Mouse (Mus musculus): ENCODE results near the gene Ptgdr2. TPM values are rescaled to one million over a fixed set of nuclear protein-coding genes. Genes with fewer than 3 reads are reported as not detected.

Gene Ptgdr2
- total RNA-seq, 2 experiments from 2014 or later: not detected

GRCm38 (mm10) chr19:10974238-10974865 lies 37.4 kb downstream of the Ptgdr2 start, which contains the start of gene Ms4a10:
Ms4a10 (minus strand) TSS chr19:10974670.
- DNase-seq (ENCODE audit: low spot score): no peak

- DNase-seq (ENCODE audit: low spot score): no peak
These were observed 38.2 kb downstream of the Ptgdr2 start for GRCm38 (mm10) chr19:10975187-10975586.

DNA sequence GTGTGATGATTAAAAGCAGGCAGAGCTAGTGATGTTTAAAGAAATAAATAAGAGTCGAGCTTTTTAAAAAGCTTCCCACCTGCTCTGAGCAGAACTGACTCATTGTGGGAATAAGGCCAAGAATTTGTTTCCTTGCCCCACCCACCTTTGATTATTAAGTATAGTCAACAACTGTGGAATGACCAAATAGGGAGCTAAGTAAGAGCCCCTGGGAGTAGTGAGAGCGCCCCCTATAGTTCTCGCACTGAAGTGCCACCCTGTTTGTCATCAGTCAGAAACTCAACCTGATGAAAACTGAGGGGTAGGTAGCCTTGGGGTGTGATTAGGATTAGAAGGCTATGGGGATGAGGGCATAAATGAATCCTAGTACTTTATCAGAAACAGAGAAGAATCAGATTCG lies 39.4 kb downstream of the Ptgdr2 start:
- DNase-seq (ENCODE audit: low spot score): peak; percentile 30

GRCm38 (mm10) chr19:10979184-10980168 lies 42.5 kb downstream of the Ptgdr2 start:
- peak; percentile 75 for DNase-seq (ENCODE audit: low spot score)

DNA sequence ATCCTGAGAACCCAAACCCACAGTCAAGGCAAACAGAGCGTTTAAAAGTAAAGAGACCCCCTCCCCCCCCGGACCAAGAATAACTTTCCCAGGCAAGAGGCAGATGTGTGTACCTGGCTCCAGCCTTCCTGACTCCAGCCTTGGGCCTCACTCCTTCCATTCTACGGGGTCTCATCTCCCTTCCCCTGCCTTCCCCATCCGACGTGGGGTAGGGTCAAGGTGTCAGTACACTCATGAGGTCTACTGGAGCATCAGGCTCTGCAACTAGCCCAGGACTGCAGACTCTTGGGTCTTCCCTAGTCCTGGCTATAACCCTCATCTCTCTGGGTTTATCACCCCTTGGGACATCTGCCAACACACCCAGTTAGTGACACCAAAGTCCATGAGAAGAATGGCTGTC lies 43.2 kb downstream of the Ptgdr2 start:
- DNase-seq (ENCODE audit: low spot score): no peak

DNA sequence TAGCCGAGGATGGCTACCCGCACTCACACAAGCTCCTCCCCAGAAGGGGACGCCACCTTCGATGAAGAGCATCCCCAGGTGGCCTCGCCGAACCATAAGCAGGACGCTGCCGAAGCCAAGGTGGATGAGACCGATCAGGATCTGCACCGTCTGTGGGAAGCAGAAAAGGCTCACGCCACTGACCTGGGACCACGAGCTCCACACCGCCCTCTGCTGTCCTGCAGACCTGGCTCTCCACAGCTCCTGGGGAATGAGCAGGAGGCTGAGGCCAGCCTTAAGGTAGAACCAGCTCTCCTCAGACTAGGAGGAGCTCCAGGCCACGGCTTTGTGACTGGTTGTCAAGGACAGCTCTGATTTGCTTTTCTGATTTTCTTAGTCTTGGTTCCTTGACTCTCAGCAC lies 46.2 kb downstream of the Ptgdr2 start:
- DNase-seq (ENCODE audit: low spot score): peak; percentile 31

- DNase-seq (ENCODE audit: low spot score): no peak
These were observed 47.6 kb downstream of the Ptgdr2 start for GRCm38 (mm10) chr19:10984551-10984950.

GRCm38 (mm10) chr19:10985889-10986288 lies 48.9 kb downstream of the Ptgdr2 start:
- no peak for DNase-seq (ENCODE audit: low spot score)

GRCm38 (mm10) chr19:10988563-10988962 lies 51.6 kb downstream of the Ptgdr2 start:
- no peak for DNase-seq (ENCODE audit: low spot score)

GRCm38 (mm10) chr19:10990751-10991150 lies 53.8 kb downstream of the Ptgdr2 start:
- DNase-seq (ENCODE audit: low spot score): no peak

DNA sequence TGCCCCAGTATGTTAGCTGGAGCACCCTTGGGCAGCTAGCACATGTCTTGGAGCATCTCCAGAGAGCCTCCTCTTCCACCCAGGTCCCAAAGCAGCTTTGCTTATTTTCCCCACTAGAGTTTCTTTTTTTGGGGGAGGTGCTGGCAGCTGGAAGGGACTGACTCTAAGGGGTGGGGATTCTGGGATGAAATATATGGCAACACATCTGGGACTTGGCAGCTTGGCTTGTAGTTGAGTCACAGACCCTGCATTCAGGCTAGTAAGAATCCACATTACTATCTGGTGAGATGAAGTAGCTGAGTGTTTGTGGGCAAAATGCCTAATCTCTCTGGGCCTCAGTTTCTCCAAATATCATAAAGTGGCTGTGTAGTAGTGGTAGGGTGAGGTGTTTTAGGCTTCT lies 55.0 kb downstream of the Ptgdr2 start:
- DNase-seq (ENCODE audit: low spot score): no peak

Other genes starting within 250 kb of the Ptgdr2 start
- gene Vps37c, start 248.4 kb upstream of the Ptgdr2 start, total RNA-seq (2021): 10 to 100 TPM; 21.3 to 28.5 TPM
- gene Cd5, start 198.2 kb upstream of the Ptgdr2 start, total RNA-seq (2021): not detected
- gene Cd6, start 107.1 kb upstream of the Ptgdr2 start, total RNA-seq (2021): not detected
- under 1 TPM; 0.23 to 0.55 TPM for gene Slc15a3, start 97.4 kb upstream of the Ptgdr2 start, total RNA-seq (2021)
- gene Tmem132a, start 67.2 kb upstream of the Ptgdr2 start, total RNA-seq (2021): 1 to 10 TPM; 3.0 to 3.4 TPM
- 100 to 1,000 TPM; 208 to 227 TPM for gene Tmem109, start 55.2 kb upstream of the Ptgdr2 start, total RNA-seq (2021)
- 100 to 1,000 TPM; 148 TPM for gene Prpf19, start 41.9 kb upstream of the Ptgdr2 start, total RNA-seq (2021)
- not detected for gene Zp1, start 16.5 kb upstream of the Ptgdr2 start, total RNA-seq (2021)
- 10 to 100 TPM; 12.6 to 14.5 TPM for gene Ccdc86, start 12.1 kb downstream of the Ptgdr2 start, total RNA-seq (2021)
- not detected for gene Ms4a10, start 37.5 kb downstream of the Ptgdr2 start, total RNA-seq (2021)
- gene Ms4a15, start 56.1 kb downstream of the Ptgdr2 start, total RNA-seq (2021): not detected
- not detected for gene Ms4a18, start 80.9 kb downstream of the Ptgdr2 start, total RNA-seq (2021)
- gene Ms4a8a, start 143.9 kb downstream of the Ptgdr2 start, total RNA-seq (2021): under 1 TPM; 0.69 to 0.84 TPM
- not detected for gene 1700017D01Rik, start 193.7 kb downstream of the Ptgdr2 start, total RNA-seq (2021)
- gene 1700025F22Rik, start 228.2 kb downstream of the Ptgdr2 start, total RNA-seq (2021): not detected